Mouse (Mus musculus) embryonic facial prominence, embryonic 14.5 days (tissue): ENCODE measurements around the gene Rarres1. TPM values are rescaled to one million over a fixed set of nuclear protein-coding genes. Genes with fewer than 3 reads are reported as not detected.

Experiments used
- ATAC-seq: fragments of 200-750 bp; cut with Nextera tagmentation; 2 replicates; pipeline ENCODE4 v1.8.0; 2017; ENCODE audit warnings: low read depth, moderate number of reproducible peaks, moderate TSS enrichment
- DNase-seq: peaks from one replicate; pipeline ENCODE4 v3.0.0-alpha.2; 2015; ENCODE audit warnings: low spot score
- H3K27ac ChIP-seq: fragments of 300-500 bp; sonication (generic); replicated peaks from 2 replicates; pipeline ENCODE4 v1.5.1; 2014; ENCODE audit warnings: low read depth, mild to moderate bottlenecking, low read length, moderate library complexity
- H3K27me3 ChIP-seq: fragments of 300-500 bp; sonication (generic); replicated peaks from 2 replicates; pipeline ENCODE4 v1.6.1; 2014; ENCODE audit warnings: low read length; ENCODE audit not compliant: control insufficient read depth, insufficient read depth
- H3K36me3 ChIP-seq: fragments of 300-500 bp; sonication (generic); 2 replicates; pipeline ENCODE4 v1.6.1; 2014; ENCODE audit warnings: low read length, mixed read lengths; ENCODE audit not compliant: control insufficient read depth, insufficient read depth
- H3K4me1 ChIP-seq: fragments of 300-500 bp; sonication (generic); 2 replicates; pipeline ENCODE4 v1.6.1; 2014; ENCODE audit warnings: antibody characterized with exemption, low read length; ENCODE audit not compliant: control insufficient read depth, insufficient read depth
- H3K4me2 ChIP-seq: fragments of 300-500 bp; sonication (generic); 2 replicates; pipeline ENCODE4 v1.6.1; 2014; ENCODE audit warnings: low read depth, mild to moderate bottlenecking, low read length, moderate library complexity, mixed read lengths
- H3K4me3 ChIP-seq: fragments of 300-500 bp; sonication (generic); 2 replicates; pipeline ENCODE4 v1.5.1; 2014; ENCODE audit warnings: low read depth, mild to moderate bottlenecking, low read length
- H3K9ac ChIP-seq: fragments of 300-500 bp; sonication (generic); 2 replicates; pipeline ENCODE4 v1.6.1; 2014; ENCODE audit warnings: low read depth, mild to moderate bottlenecking, low read length, moderate library complexity, mixed read lengths
- H3K9me3 ChIP-seq: fragments of 300-500 bp; sonication (generic); 2 replicates; pipeline ENCODE4 v1.6.1; 2016; ENCODE audit warnings: low read length; ENCODE audit not compliant: control insufficient read depth
- WGBS: fragments of 180-500 bp; shearing (Covaris S2); extraction: QIAGEN DNeasy Blood & Tissue Kit; methylation state at CpG from one replicate; pipeline ENCODE4 v1.1.7; 2014; 5-methylcytosine and 5-hydroxymethylcytosine counted together
- polyA plus RNA-seq: library from polyadenylated mRNA; unstranded; fragments of >200 nt; fragmentation: Nextera tagmentation; extraction: Ambion mirVana; gene quantifications from 2 replicates; pipeline ENCODE4 v1.2.1, GENCODE M21; 2014

Rarres1 gene
- polyA plus RNA-seq, 1 experiment from 2014 or later, result 5.6 TPM

- Histone ChIP-seq H3K27ac (no peak overlapping the region), H3K4me2 (peak overlapping the region; percentile 80), H3K4me3 (peak overlapping the region; percentile 67), H3K4me1 (peaks cover 7% of the 10 kb centered on the region; the same call in 1 of the 2 replicates), H3K9ac (no peak overlapping the region), H3K9me3 (no peaks in the 10 kb centered on the region), H3K36me3 (peaks cover 39% of the 10 kb centered on the region), H3K27me3 (no peaks in the 10 kb centered on the region)
- 86% methylated on average over 7 of the region's 7 CpGs for WGBS
- ATAC-seq (no peak), DNase-seq (no peak)
Observed at GRCm38 (mm10) chr3:67462015-67462414, 53.3 kb downstream of the Rarres1 start.

GRCm38 (mm10) chr3:67459881-67460280, 55.4 kb downstream of the Rarres1 start:
- 76% methylated on average over 3 of the region's 3 CpGs for WGBS
- Histone ChIP-seq H3K27ac (no peak overlapping the region), H3K27me3 (no peaks in the 10 kb centered on the region), H3K4me1 (peaks cover 7% of the 10 kb centered on the region; the same call in 1 of the 2 replicates), H3K4me3 (no peak overlapping the region), H3K4me2 (no peak overlapping the region), H3K9ac (no peak overlapping the region), H3K9me3 (no peaks in the 10 kb centered on the region), H3K36me3 (peaks cover 60% of the 10 kb centered on the region)
- ATAC-seq (no peak), DNase-seq (no peak)

DNA sequence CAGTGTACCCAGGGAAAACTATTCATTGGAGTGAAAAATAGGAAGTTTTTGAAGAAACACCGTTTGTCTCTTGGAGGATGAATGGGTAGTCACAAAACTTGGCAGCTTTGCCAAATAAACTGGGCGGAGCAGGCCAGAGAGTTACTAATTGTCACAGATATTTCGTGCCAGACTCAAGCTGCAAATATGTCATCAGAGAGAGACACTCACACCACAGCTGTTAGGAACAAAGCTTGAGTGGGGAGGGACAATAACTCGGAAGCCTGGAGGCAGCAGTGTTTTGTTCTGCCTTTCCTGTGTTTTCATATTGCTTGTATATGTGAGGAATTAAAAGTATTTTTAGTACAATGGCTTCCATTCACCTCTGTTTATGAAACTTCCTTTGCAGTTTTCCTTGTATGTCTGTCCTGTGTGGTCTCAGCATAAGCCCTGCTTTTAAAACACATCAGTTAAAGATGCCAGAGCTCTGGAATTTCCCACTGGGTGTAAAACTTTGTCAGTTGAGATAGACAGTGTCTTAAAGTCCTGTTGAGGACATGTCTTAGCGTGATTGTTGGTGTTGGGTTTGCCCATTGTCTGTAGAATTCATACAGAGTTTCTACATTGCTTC, 64.6 kb downstream of the Rarres1 start:
- Histone ChIP-seq H3K27ac (no peak overlapping the region; the same call in 1 of the 2 replicates), H3K9me3 (no peaks in the 10 kb centered on the region), H3K27me3 (no peaks in the 10 kb centered on the region), H3K4me1 (no peaks in the 10 kb centered on the region), H3K9ac (no peak overlapping the region), H3K4me2 (no peak overlapping the region), H3K36me3 (peaks cover 89% of the 10 kb centered on the region), H3K4me3 (no peak overlapping the region)
- DNase-seq, result peak; percentile 47
- ATAC-seq, result no peak
- 77% methylated on average over 5 of the region's 5 CpGs for WGBS

DNA sequence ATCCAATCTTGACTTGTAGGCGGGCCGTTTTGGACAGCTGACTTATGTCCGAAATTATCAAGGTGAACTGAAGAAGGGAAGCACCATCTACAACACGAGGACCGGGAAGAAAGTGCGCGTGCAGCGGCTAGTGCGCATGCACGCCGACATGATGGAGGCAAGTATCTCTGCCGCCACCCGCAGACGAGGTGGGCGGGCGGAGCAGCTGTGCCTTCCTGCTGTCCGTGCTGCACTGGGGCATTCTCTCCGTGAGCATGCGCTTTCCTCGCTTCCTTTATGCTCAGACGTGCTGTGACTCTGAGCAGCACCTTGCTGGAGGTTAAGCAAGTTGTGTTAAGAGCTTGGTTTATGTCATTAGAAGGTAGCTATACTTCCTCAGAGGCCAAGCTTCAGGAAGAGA, 65.7 kb downstream of the Rarres1 start:
- H3K4me3 ChIP-seq, result no peak overlapping the region
- H3K4me1 ChIP-seq, result no peaks in the 10 kb centered on the region
- DNase-seq (no peak), ATAC-seq (no peak)
- no peaks in the 10 kb centered on the region for H3K27me3 ChIP-seq
- 92% methylated on average over 21 of the region's 21 CpGs for WGBS
- no peak overlapping the region for H3K9ac ChIP-seq
- H3K27ac ChIP-seq, result no peak overlapping the region
- peaks cover 89% of the 10 kb centered on the region for H3K36me3 ChIP-seq
- H3K4me2 ChIP-seq, result no peak overlapping the region
- no peaks in the 10 kb centered on the region for H3K9me3 ChIP-seq

DNA sequence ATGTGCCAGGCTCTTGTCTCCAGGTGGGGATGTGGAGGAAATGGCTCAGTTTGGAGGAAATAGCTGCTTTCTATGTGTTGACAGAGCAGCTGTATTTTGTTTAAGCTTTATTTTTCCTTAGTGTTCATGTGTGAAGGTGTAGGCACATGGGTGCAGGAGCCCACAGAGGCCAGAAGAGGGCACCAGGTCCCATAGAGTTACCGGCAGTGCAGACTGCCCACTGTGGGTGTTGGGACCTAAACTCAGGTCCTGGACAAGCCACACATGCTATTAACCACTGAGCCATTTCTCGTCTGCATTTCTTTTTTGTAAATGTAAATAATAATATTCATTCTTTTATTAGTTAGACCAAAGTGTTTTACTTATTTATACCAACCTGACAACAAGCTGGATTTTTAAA, 68.2 kb downstream of the Rarres1 start:
- Histone ChIP-seq H3K9ac (no peak overlapping the region), H3K36me3 (peaks cover 83% of the 10 kb centered on the region), H3K9me3 (no peaks in the 10 kb centered on the region), H3K4me2 (no peak overlapping the region), H3K4me1 (no peaks in the 10 kb centered on the region), H3K27me3 (no peaks in the 10 kb centered on the region), H3K27ac (no peak overlapping the region), H3K4me3 (no peak overlapping the region)
- WGBS, result 94% methylated on average over 2 of the region's 2 CpGs
- no peak for ATAC-seq
- no peak for DNase-seq

DNA sequence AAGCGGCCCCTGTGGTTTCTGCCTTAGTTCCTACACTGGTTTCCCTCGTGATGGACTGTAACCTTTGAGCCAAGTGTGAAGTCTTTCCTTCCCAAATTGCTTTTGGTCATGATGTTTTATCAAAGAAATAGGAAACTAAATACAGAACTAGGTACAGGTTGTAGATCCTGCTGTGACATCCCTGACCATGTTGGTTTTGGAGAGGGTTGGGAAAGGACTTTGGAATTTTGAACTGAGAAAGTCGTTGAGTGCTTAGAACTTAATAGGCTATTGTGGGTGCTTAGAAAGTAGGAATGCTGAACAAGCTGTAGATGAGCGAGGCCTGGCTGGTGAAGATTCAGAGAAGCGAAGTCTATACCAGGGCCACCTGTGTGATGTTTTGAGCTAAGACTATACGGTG, 81.3 kb downstream of the Rarres1 start:
- no peak for ATAC-seq
- no peak overlapping the region for H3K9ac ChIP-seq
- H3K4me2 ChIP-seq, result no peak overlapping the region
- no peaks in the 10 kb centered on the region for H3K9me3 ChIP-seq
- no peak overlapping the region for H3K4me3 ChIP-seq
- WGBS, result 90% methylated on average over 6 of the region's 6 CpGs
- peaks cover 55% of the 10 kb centered on the region for H3K36me3 ChIP-seq
- no peaks in the 10 kb centered on the region for H3K27me3 ChIP-seq
- H3K27ac ChIP-seq, result no peak overlapping the region
- no peak for DNase-seq
- H3K4me1 ChIP-seq, result peaks cover 7% of the 10 kb centered on the region

DNA sequence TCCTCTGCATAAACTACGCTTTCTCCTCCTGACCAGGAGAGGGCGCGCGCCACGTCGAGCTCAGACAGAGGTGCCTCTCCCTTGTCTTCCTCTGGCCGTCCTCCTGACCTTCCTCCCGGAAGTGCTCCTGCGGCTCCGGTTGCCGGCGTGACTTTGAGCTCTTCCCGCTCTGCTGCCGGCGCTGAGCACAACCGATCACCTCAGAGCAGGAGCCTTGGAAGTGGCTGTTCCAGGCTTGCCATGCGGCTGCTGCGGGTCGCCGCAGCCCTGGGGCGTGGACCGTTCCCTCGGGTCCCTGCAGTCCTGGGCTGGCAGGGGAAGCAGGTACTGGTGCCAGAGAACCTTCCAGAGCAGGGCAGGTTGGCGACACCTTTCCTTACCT, 85.3 kb downstream of the Rarres1 start, which contains the start of gene Gfm1:
Gene Gfm1 (plus strand): TSS at position 98 of the 382 bp plus-strand sequence.
- Histone ChIP-seq H3K27me3 (no peaks in the 10 kb centered on the region), H3K9me3 (peaks cover 13% of the 10 kb centered on the region; the same call in 1 of the 2 replicates), H3K9ac (peak within 1 kb of the TSS; percentile 87), H3K36me3 (peaks cover 21% of the 10 kb centered on the region), H3K4me2 (peak within 1 kb of the TSS; percentile 83), H3K4me3 (peak within 1 kb of the TSS; percentile 99), H3K27ac (peak within 1 kb of the TSS; percentile 33; the same call in 1 of the 2 replicates), H3K4me1 (peaks cover 7% of the 10 kb centered on the region)
- ATAC-seq, result peak; percentile 96
- DNase-seq, result peak; percentile 93
- 0% methylated on average over 19 of the region's 24 CpGs for WGBS

DNA sequence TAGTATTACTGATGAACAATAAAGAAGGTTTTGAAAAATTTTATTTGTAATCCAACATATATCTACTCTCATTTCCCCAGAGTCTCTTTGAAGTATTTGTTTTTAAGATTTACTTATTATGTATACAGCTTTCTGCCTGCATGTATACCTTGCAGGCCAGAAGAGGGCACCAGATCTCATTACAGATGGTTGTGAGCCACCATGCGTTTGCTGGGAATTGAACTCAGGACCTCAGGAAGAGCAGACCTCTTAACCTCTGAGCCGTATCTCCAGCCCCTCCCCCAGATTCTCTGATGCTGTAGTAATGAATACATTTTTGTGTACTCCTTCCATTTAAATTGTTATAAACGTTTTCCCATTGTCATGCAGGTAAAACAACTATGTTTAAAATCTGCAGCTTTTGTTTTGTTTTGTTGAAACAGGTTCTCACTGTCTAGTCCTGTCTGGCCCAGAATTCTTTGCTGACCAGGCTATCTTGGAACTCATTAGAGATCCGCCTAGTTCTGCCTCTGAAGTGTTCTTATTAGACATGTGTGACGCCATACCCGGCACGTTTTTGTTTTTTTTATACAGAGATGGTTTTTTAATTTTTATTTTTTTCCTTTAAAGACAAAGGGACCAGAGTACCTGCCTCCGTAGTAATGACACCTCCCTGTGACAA, 85.9 kb downstream of the Rarres1 start:
- WGBS, result 29% methylated on average over 8 of the region's 8 CpGs
- H3K4me1 ChIP-seq, result peaks cover 7% of the 10 kb centered on the region
- H3K36me3 ChIP-seq, result peaks cover 21% of the 10 kb centered on the region
- H3K9ac ChIP-seq, result peak overlapping the region; percentile 87
- peaks cover 13% of the 10 kb centered on the region; the same call in 1 of the 2 replicates for H3K9me3 ChIP-seq
- H3K27me3 ChIP-seq, result no peaks in the 10 kb centered on the region
- ATAC-seq (no peak; the same call in 1 of the 2 replicates), DNase-seq (no peak)
- H3K4me2 ChIP-seq, result peak overlapping the region; percentile 83
- no peak overlapping the region for H3K27ac ChIP-seq
- H3K4me3 ChIP-seq, result peak overlapping the region; percentile 99
